Mouse (Mus musculus) CD4-positive, CD25-positive, alpha-beta regulatory T cell, adult 2 months (primary cell): ENCODE measurements at regions not wholly inside any gene's neighbourhood (a gene's known extent, or its start where the extent isn't known, plus 50 kb on each side); places are given as distances from the start of the nearest gene placed in this dataset.

Experiments used
- DNase-seq: peaks from one replicate; pipeline ENCODE4 v3.0.0-alpha.2; 2012; ENCODE audit warnings: low read depth, low spot score

DNA sequence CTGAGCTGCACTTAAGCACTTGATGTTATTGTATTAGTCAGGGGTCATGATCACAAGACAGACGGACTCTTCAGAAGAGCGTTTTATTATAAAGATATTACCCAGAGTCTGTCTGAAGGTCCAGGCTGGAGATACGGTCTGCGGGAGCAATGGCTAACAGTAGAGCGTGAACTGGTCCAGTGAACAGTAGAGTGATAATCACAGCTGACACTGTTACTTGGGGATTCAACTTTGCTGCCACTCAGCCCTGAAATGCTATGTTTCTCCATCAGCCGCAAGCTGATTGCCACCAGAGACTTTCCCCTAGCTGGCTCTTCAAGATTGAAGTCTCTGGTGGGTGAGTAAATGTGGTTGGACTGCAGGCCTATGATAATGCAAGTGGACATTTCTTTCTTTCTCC lies 133.1 kb upstream of the Zc3h12c start:
- no peak for DNase-seq

DNA sequence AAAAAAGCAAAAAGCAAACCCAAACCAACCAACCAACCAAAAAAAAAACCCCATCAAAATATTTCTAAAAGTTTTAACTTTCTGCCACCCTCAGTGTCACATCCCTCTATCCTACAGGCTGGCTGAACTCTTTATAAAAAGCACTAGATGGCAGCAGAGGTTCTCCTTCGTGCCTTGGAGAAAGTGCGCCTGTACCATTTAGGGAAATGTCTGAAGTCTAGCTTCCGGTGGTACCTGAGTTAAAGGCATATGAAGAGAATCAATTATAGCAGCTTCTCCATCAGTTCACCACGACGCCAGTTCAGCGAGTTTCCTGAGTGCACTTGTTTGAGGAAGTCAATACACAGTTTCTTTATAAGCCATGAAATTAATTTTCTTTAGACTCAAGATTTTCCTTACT lies 130.0 kb upstream of the Zc3h12c start:
- peak; percentile 57 for DNase-seq

DNA sequence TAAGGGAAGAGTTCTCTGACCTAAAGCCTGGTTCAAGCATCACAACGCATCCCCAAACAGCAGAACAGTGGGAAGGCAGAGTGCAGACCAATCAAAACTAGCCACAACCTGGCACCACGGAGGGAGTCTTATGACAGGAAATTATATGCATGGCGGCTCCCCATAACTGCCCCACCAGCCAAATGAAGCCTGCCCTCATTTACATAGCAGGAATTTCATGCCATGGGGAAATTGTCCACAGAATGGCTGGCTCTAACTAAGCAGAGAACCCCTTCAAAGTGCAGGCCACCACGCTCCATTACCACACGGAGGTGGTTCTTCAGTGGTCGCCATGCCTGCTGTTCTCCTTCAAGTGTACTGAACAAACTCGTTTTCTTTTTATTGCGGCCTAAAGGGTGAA lies 126.3 kb upstream of the Zc3h12c start:
- no peak for DNase-seq

DNA sequence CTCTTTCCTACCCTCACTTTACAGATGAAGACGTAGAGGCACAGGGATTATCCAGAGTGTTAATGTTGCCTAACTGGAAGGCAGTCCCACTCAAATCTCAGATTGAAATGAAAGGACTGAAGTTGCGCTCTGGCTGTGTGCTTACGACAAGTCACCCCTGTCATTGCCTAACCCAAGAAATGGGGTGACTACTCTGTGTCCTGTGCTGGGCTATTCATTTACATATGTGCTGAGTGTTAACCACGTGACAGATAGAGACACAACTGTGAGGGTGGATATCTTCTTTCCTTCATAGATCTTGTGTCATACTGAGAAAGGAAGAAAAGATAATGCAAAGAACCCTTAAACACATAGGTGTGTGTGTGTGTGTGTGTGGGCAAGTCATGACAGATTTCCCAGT lies 120.7 kb upstream of the Zc3h12c start:
- no peak for DNase-seq

DNA sequence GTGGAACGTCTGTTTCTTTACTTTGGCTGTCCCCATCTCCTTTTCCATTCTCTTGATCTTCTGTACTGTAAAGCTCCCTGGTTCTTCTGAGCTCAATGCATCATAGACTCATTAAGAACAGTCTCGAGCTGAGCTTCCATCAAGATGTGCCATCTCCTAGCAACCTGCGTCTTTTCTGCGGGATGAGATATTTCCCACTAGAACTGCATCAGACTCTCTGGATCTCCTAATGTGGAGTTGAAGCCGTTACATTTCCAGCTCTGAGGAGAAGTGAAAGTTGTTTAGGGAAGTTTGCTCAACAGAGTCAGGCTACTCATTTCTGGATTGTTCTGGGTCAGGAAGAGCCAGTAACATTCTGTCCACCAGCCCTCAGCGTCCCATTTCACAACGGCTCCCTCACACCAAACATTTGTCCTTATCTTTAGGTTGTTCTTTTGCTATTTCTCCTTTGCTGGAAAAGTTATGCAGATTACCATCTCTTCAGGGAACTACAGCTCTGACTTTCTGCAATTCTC lies 119.4 kb upstream of the Zc3h12c start:
- no peak for DNase-seq

DNA sequence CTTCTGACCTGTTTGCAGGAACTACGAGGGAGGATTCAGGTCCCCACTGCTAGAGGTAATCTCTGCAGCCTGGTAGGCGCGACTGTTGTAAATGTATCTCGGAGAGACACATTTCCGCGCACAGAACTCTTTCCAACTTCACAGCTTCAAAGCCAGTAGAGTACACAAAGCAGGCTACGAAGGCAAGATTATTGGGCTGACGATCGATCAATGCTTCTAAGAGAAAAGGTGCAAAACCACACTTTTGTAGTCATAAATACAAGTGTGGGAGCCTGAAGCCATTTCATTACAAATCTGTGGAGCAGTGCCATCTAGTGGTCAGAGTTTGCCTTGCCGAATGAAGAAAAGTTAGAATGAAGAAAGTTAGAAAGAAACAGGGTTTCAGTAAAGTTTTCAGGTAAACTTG lies 118.9 kb upstream of the Zc3h12c start:
- peak; percentile 74 for DNase-seq

DNA sequence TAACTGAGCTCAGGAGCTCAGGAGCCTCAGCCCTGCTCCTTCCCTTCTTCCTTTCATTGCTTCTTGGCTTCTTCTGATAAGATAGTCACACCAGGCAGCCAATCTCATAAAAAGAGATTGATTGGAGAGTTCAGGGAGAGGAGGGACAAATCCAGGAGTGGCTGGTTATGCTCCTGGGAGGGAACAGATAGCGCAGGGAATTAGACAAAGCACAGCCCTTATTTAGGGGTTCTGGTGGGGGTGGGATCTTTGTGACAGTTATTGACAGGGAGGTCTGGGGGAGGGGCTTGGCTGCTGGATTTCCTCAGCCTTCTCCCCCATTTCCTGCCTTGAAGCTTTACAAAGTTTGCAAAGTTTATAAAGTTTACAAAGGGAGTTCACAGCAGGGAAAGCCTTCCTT lies 117.7 kb upstream of the Zc3h12c start:
- DNase-seq = no peak

DNA sequence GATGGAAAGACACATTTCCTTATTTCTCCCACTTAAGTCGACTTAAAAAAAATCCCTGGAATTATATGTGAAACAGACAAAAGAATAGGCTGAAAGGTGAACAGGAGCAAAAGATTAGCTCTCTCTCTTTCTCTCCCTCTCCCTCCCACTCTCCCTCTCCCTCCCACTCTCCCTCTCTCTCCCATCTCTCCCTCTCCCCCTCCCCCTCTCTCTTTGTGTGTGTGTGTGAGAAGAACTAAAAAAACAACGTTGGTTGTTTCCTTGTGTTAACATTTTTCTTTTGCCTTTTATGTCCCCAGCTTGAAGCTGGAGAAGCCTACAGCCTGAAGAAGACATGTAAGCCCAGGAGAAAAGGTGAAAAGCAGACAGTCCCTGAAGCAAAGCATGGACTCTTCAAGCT lies 115.2 kb upstream of the Zc3h12c start:
- no peak for DNase-seq

DNA sequence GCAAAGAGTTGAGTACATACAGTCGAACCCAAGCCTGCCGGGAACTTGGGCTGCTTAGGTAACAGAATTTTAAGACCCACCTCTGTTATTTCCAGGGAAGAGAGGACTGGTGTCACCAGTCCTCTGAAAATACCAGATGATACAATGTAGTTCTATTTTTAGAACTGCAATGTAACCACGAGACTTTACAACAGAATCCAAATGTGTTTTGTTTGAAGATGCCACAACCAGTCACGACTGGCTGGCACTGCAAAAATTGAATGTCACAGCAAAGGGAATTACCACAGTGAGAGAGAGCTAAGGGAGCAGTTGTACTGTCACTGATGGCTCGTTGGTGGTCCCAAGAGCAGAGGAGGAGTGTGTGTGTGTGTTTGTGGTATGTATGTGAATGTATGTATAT lies 112.6 kb upstream of the Zc3h12c start:
- no peak for DNase-seq

DNA sequence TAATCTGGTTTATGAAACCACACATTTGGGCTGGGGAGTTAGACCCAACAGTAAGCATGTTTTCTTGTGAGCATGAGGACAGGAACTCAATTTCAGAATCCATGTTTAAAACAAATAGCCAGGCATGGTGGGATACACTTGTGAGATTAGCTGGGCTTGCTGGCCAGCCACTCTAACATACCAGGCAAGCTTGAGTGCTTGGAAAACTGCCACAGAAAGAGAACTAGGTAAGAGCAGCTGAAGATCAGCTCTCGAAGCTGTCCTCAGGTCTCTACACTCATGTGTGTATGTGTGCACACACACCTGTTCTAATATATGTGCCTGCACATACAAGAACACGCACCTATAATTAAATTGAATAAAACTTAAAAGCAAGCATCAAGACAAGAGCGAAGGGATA lies 112.2 kb upstream of the Zc3h12c start:
- no peak for DNase-seq

DNA sequence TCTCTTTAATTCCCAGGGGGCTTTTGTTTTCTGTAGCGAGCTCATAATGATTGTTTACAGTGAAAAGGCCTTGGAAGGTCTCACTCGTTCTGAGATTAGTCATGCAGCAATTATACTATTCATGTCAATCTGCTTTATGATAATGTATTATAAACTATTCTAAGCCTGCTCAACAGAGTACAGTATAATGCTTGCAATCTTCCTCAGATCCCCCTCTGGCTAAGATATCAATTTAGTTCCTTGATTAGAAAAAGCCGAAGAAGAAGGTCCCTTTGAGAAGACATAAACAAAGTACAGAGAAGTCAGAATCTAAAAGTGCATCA lies 110.3 kb upstream of the Zc3h12c start:
- no peak for DNase-seq

DNA sequence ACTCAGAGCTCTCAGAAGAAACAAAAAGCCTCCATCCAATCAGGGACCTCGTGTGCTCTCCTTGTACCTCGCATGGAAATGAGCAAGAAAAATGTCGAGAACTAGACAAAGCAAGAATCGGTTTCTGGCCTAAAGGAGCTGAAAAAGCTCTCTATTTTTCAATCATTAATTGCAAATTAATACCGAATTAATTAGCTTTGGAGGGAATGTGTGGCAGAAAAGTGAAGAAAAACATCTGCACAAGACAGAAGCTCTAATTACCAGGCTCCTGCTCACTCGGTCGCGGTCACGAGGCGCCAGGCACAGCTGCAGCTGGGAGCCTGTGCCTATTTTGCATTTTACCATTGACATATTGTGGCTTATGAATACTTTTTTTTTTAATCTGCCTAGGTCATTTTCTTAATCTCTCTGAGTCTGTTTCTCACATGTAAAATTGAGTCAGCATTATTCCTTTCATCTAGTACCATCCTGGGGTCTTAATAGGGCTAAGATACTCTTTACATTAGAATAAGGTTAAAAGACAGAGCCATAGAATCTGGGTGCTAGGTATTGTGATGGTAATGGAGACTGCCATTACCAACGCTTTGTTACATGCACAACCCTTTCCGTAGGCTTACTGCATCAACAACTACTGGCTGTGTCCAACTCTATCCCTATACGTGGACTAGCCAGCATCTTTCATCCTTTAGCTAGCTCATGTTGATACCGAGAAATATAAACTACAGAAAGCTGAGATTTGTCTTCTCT lies 109.8 kb upstream of the Zc3h12c start:
- no peak for DNase-seq

DNA sequence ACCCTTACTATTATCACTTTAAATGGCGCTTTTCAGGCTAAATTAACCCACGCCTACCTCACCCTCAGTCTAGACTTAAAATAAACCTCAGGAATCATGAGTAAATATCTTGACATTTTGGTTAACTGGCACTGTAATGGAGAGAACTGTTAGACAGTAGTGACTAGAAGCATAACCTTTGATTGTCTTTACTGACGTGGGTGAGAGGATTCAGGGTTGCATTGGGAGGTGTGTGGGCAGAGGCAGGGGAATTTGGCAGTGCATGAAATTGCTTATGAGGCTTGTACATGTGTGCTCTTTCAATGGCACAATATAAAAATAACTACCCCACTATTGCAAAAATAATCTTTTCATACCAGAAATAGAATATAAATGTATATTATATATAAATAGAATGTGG lies 105.6 kb upstream of the Zc3h12c start:
- DNase-seq = peak; percentile 47

DNA sequence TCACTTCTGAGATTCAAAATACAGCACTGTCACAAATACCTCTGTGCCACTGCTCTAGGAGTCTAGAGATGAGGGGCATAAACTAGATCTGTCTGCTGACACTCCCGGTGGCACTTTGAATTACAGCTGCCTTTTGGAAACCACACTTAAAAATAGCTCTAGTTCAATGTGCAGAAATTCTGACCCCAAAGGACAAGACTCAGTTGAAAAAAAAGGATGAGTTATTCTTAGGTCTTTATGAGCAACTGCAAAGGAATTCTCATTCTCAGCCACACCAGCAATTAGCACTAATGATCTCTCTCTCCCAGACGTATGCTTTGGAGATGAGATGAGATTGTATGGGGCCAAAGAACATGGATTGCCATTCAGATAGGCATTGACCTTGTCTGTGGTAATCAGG lies 104.3 kb upstream of the Zc3h12c start:
- DNase-seq = no peak

DNA sequence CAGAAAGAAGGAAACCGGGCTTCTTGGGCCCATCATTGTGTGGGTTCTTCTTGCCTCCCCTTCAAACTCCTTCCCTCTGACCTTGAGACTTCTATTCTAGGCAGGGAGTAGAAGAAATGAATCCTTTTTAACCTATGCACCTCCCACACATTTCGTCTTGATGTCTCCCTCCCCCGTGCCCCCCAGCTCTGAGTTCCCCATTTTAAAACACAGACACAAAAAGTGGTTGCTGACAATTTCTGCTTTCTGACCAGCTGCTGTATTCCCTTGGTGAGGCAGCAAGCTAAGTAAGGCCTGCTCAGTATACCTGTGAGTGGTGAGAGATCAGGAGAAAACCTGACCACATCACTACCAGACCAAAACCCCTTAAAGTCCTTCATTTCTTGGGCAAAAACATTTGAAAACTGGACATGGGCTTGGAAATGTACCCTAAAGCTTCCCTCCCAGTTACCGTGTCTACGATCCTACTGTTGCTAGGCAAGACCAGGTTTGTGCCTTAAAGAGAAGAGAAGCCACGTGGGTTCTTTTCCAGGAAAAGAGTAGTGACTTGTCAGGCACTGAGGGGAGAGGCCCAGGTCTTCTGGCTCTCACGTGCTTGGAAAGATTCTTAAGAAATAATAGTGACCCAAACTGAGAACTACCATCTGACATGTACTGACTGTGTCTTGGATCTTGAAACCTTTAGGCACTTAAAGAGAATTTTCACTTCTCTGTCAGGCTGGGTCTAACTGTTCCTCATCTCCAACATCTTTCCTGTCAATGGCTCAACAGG lies 103.2 kb upstream of the Zc3h12c start:
- no peak for DNase-seq

DNA sequence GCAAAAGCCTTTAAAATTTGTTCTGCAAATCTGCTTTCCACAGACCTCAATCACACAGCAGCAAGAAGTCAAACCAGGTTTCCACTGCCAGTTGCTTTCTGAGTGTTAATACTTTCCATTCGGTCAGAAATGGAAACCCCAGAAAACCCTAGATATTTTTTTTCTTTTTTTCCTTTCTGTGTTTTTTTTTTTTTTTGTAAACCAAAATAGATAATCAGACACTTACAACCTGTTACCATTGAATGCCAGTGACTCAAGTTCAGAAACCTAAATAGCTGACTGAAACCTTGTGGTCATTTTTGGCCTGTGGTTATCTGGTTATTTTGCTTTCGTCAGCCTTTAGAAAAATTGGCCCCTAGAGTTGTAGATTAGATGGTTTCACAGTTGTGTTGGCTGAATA lies 93.2 kb upstream of the Zc3h12c start:
- peak; percentile 43 for DNase-seq

DNA sequence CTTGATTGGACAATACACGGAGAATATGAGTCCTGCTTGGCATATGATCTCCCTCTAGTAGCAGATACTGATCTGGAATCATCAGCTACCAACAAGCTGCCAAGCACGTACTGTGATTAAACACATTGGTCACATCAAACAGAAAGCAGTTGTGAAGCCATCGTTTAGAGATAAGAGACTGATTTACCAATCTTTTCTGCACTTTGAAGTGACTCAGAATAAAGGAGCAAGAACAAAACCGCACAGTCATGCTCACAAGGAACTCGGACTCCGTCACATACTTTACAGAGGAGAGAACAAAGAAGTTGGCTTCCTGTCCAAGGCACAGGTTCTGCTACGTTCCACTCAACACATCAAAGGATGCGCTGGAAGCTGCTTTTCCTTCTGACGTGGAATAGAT lies 91.1 kb upstream of the Zc3h12c start:
- peak; percentile 38 for DNase-seq

DNA sequence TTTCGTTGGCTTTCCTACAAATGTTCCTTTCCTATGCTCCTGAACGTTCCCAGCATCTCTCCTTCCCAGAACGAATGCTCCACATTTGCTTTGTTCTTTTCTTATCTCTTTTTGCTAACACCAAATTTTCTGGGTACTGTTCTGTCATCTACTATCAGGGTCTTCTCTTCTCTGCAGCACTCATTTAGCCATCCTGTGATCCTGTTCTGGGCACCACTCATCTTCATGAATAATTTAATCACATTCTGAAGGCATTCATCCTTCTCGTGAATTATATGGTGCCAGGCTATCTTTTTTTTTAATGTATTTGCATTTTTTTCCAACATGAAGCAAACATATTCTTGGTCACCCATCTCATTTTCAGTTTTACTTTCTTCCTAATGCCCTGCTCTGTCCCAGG lies 87.3 kb upstream of the Zc3h12c start:
- no peak for DNase-seq

DNA sequence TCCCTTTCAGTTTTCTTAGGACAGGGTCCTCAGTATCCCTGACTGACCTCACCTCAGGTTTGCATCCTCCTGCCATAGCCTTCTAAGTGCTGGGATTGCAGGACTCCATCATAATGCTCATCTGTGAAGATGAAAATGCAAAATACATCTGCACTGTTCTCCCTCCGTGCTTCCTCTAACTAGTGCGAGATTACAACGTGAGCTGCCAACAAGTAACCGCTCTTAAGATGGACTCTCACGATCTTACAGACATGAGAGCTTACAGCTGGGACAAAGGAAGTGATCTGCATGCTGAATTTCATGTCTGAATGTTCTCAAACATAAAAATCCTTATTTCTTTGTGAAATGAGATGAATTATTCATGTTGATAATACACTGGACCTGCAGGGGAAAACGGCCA lies 86.1 kb upstream of the Zc3h12c start:
- DNase-seq = no peak

DNA sequence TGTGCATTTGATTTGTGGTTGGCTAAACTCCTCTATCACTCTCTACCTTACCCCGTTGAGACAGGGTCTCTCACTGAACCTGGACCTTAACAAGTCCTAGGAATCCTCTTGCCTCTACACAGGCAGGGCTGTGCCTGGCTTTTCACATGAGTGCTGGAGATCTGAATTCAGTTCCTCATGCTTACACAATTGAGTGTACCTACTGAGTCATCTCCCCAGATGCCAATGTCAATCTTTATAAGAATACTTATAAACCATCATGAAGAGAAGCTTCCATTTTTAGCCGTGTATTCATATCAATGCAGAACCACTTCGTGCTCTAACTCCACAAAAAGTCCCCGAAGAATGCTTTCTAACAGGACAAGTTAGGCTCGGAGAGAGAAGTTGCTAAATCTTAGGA lies 83.1 kb upstream of the Zc3h12c start:
- DNase-seq = no peak

DNA sequence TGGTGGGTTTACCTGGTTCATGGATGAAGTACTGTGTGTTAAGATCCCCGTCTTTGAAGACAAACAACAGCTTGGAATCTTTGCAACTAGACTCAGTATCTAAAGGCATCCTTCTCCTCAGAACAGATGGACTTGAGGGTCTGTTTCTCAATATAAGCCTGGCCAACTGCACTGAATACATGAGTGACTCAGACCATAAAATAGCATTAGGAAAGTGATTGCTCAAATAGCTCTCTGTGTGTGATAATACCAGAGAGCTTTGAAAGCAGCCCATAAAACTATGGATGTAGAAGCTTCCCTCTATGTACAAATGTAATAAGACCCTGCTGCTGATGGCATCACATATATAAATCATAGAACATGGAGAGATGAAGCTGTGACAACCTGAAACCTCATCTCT lies 78.3 kb upstream of the Zc3h12c start:
- DNase-seq = no peak

DNA sequence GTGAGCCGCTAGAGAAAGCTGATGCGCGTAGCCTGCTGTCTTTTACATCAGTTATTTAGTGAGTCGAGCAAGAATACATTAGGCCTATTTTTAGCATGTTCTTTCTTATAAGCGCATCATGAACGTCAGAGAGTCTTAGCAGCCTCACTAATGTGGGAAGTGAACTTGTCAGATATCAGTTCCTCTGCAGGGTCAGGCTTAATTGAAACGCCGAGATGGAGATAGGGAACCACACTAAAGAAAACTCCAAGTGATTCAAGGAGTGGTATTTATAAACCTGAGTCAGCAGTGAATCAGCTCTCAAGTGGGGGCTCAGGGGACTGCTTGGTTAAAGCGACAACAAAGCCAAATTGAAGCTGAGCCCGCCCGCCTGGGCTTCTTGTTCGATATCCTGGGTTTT lies 75.7 kb upstream of the Zc3h12c start:
- DNase-seq = no peak

DNA sequence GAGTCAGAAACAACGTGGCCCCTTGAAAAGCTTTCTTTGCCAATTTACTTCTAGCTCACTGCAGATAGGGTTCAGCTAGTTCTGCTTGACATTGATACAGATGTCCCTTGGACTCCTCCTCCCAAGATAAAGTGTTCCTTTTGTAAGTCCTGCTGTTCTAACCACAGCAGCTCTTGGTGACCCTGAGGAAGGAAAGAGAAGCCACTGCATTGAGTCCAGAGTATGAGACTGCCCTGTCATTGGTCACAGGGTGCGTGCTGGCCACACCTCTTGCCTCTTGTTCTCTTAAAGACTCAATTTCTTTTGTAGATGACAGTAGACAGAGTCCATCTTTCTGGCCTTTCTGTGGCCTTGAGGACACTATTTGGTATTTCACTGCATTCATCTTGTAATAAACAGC lies 74.7 kb upstream of the Zc3h12c start:
- DNase-seq = no peak
